Mouse (Mus musculus): ENCODE results near the gene Olfr370. TPM values are rescaled to one million over a fixed set of nuclear protein-coding genes. Genes with fewer than 3 reads are reported as not detected.

Gene Olfr370
- polyA plus RNA-seq, 1 experiment, result not detected

- TF ChIP-seq POLR2A (IDR thresholded peaks at IDR 0.05; ENCODE audit: low read depth, low read length), result no peak
- no peak for TF ChIP-seq CTCF (IDR thresholded peaks at IDR 0.05; ENCODE audit: extremely low read depth, insufficient read depth, insufficient read length, insufficient replicate concordance)
- no peak overlapping the region for H3K4me3 ChIP-seq (ENCODE audit: extremely low read depth, insufficient read depth, insufficient read length)
- no peaks in the 10 kb centered on the region for H3K27me3 ChIP-seq (ENCODE audit: control insufficient read depth, insufficient read depth, low read length)
- H3K27ac ChIP-seq (ENCODE audit: insufficient read depth, low read length), result no peak overlapping the region
- no peak for DNase-seq (ENCODE audit: low read depth in 1 of 2, low spot score in 2 of 2)
- no peaks in the 10 kb centered on the region for H3K36me3 ChIP-seq (ENCODE audit: control insufficient read depth, insufficient read depth, low read length)
- no peaks in the 10 kb centered on the region for H3K4me1 ChIP-seq (ENCODE audit: control insufficient read depth, insufficient read depth, insufficient read length)
- WGBS, result 95% methylated on average over 8 of the region's 8 CpGs
Observed at GRCm38 (mm10) chr8:83579676-83580075, 44.1 kb downstream of the Olfr370 start.

- no peak overlapping the region for H3K27ac ChIP-seq (ENCODE audit: insufficient read depth, low read length)
Observed at GRCm38 (mm10) chr8:83580826-83581225, 45.2 kb downstream of the Olfr370 start.

DNA sequence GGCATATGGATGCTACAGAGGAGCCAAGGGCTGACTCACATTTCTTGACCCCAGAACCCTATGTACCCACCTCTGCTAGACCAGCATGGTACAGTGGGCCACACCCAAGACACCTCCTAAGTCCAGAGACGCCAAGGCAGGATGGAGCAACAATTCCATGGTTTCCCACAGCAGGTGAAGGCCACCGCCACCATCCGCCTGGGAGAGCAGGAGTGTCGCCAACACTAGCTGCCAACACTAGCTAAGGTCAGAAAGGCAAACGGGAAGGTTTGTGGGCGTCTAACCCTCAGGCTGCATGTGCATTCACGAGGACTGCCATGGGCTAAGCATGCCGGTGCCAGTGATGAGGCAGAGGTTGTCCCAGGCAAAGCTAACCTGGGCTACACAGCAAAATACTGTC is 46.6 kb downstream of the Olfr370 start:
- no peak overlapping the region for H3K4me3 ChIP-seq (ENCODE audit: extremely low read depth, insufficient read depth, insufficient read length)
- H3K27ac ChIP-seq (ENCODE audit: insufficient read depth, low read length), result no peak overlapping the region
- DNase-seq (ENCODE audit: low read depth in 1 of 2, low spot score in 2 of 2), result no peak
- H3K36me3 ChIP-seq (ENCODE audit: control insufficient read depth, insufficient read depth, low read length), result no peaks in the 10 kb centered on the region
- WGBS, result 93% methylated on average over 8 of the region's 8 CpGs
- H3K27me3 ChIP-seq (ENCODE audit: control insufficient read depth, insufficient read depth, low read length), result no peaks in the 10 kb centered on the region
- TF ChIP-seq CTCF (IDR thresholded peaks at IDR 0.05; ENCODE audit: extremely low read depth, insufficient read depth, insufficient read length, insufficient replicate concordance) (no peak), POLR2A (IDR thresholded peaks at IDR 0.05; ENCODE audit: low read depth, low read length) (no peak)
- H3K4me1 ChIP-seq (ENCODE audit: control insufficient read depth, insufficient read depth, insufficient read length), result no peaks in the 10 kb centered on the region

More at GRCm38 (mm10) chr8:83580826-83581225, 45.2 kb downstream of the Olfr370 start:
- 97% methylated on average over 8 of the region's 8 CpGs for WGBS
- H3K4me3 ChIP-seq (ENCODE audit: extremely low read depth, insufficient read depth, insufficient read length), result no peak overlapping the region
- no peak for DNase-seq (ENCODE audit: low read depth in 1 of 2, low spot score in 2 of 2)
- H3K27me3 ChIP-seq (ENCODE audit: control insufficient read depth, insufficient read depth, low read length), result no peaks in the 10 kb centered on the region
- no peaks in the 10 kb centered on the region for H3K36me3 ChIP-seq (ENCODE audit: control insufficient read depth, insufficient read depth, low read length)
- no peaks in the 10 kb centered on the region for H3K4me1 ChIP-seq (ENCODE audit: control insufficient read depth, insufficient read depth, insufficient read length)
- no peak for TF ChIP-seq CTCF (IDR thresholded peaks at IDR 0.05; ENCODE audit: extremely low read depth, insufficient read depth, insufficient read length, insufficient replicate concordance)
- no peak for TF ChIP-seq POLR2A (IDR thresholded peaks at IDR 0.05; ENCODE audit: low read depth, low read length)

- Histone ChIP-seq H3K4me1 (ENCODE audit: control insufficient read depth, insufficient read depth, insufficient read length) (no peaks in the 10 kb centered on the region), H3K36me3 (ENCODE audit: control insufficient read depth, insufficient read depth, low read length) (no peaks in the 10 kb centered on the region), H3K27ac (ENCODE audit: insufficient read depth, low read length) (no peak overlapping the region), H3K4me3 (ENCODE audit: extremely low read depth, insufficient read depth, insufficient read length) (no peak overlapping the region), H3K27me3 (ENCODE audit: control insufficient read depth, insufficient read depth, low read length) (no peaks in the 10 kb centered on the region)
- WGBS, result 95% methylated on average over 15 of the region's 15 CpGs
- TF ChIP-seq POLR2A (IDR thresholded peaks at IDR 0.05; ENCODE audit: low read depth, low read length) (no peak), CTCF (IDR thresholded peaks at IDR 0.05; ENCODE audit: extremely low read depth, insufficient read depth, insufficient read length, insufficient replicate concordance) (no peak)
- DNase-seq (ENCODE audit: low read depth in 1 of 2, low spot score in 2 of 2), result no peak
Observed at GRCm38 (mm10) chr8:83583236-83583635, 47.7 kb downstream of the Olfr370 start.

DNA sequence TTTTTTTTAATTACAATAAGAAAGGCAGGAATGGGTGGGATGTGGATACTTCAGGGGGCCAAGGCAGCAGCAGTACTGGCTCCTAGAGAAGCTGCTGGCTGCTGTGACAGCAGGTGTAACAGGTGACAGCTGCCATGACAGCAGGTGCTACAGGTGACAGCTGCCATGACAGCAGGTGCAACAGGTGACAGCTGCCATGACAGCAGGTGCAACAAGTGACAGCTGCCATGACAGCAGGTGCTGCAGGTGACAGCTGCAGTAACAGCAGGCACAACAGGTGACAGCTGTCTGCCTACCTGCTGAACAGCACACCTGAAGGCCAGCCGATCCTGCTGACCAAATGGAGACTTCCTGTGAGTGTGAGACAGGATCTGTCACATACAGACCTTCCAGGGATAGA is 49.2 kb downstream of the Olfr370 start:
- WGBS, result 89% methylated on average over 1 of the region's 1 CpGs
- Histone ChIP-seq H3K36me3 (ENCODE audit: control insufficient read depth, insufficient read depth, low read length) (no peaks in the 10 kb centered on the region), H3K27me3 (ENCODE audit: control insufficient read depth, insufficient read depth, low read length) (no peaks in the 10 kb centered on the region), H3K4me1 (ENCODE audit: control insufficient read depth, insufficient read depth, insufficient read length) (no peaks in the 10 kb centered on the region), H3K27ac (ENCODE audit: insufficient read depth, low read length) (no peak overlapping the region), H3K4me3 (ENCODE audit: extremely low read depth, insufficient read depth, insufficient read length) (no peak overlapping the region)
- DNase-seq (ENCODE audit: low read depth in 1 of 2, low spot score in 2 of 2), result no peak
- TF ChIP-seq CTCF (IDR thresholded peaks at IDR 0.05; ENCODE audit: extremely low read depth, insufficient read depth, insufficient read length, insufficient replicate concordance) (no peak), POLR2A (IDR thresholded peaks at IDR 0.05; ENCODE audit: low read depth, low read length) (no peak)

- TF ChIP-seq POLR2A (IDR thresholded peaks at IDR 0.05; ENCODE audit: low read depth, low read length) (no peak), CTCF (IDR thresholded peaks at IDR 0.05; ENCODE audit: extremely low read depth, insufficient read depth, insufficient read length, insufficient replicate concordance) (no peak)
- DNase-seq (ENCODE audit: low read depth in 1 of 2, low spot score in 2 of 2), result no peak
- H3K27me3 ChIP-seq (ENCODE audit: control insufficient read depth, insufficient read depth, low read length), result no peaks in the 10 kb centered on the region
- H3K4me1 ChIP-seq (ENCODE audit: control insufficient read depth, insufficient read depth, insufficient read length), result no peaks in the 10 kb centered on the region
- 95% methylated on average over 3 of the region's 3 CpGs for WGBS
- no peaks in the 10 kb centered on the region for H3K36me3 ChIP-seq (ENCODE audit: control insufficient read depth, insufficient read depth, low read length)
- no peak overlapping the region for H3K4me3 ChIP-seq (ENCODE audit: extremely low read depth, insufficient read depth, insufficient read length)
- no peak overlapping the region for H3K27ac ChIP-seq (ENCODE audit: insufficient read depth, low read length)
Observed at GRCm38 (mm10) chr8:83585333-83585732, 49.8 kb downstream of the Olfr370 start.

DNA sequence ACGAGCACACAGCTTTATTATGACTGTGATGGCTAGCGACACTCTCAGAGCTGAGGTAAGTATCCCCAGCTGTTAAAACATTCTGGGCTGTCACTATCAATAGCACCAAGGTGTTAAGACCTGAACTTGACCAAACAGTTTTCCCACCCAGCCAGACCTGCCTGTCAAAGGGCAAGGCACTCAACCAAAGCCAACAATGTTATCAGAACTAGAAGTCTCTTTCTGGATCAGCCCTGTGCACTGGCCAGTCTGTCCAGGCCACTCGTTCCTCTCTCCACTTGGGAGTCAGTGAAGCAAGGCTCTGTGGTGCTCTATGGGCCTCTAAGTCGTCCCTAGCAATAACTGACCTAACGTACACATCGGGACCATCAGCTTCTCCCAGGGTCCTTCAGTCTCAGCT is 52.1 kb downstream of the Olfr370 start:
- WGBS, result 94% methylated on average over 6 of the region's 6 CpGs
- DNase-seq (ENCODE audit: low read depth in 1 of 2, low spot score in 2 of 2), result no peak
- H3K36me3 ChIP-seq (ENCODE audit: control insufficient read depth, insufficient read depth, low read length), result no peaks in the 10 kb centered on the region

More for the DNA sequence above, 52.1 kb downstream of the Olfr370 start:
- Histone ChIP-seq H3K27ac (ENCODE audit: insufficient read depth, low read length) (no peak overlapping the region), H3K4me1 (ENCODE audit: control insufficient read depth, insufficient read depth, insufficient read length) (no peaks in the 10 kb centered on the region; the same call in 1 of the 2 replicates), H3K27me3 (ENCODE audit: control insufficient read depth, insufficient read depth, low read length) (no peaks in the 10 kb centered on the region), H3K4me3 (ENCODE audit: extremely low read depth, insufficient read depth, insufficient read length) (no peak overlapping the region)
- no peak for TF ChIP-seq CTCF (IDR thresholded peaks at IDR 0.05; ENCODE audit: extremely low read depth, insufficient read depth, insufficient read length, insufficient replicate concordance)
- no peak for TF ChIP-seq POLR2A (IDR thresholded peaks at IDR 0.05; ENCODE audit: low read depth, low read length)
